Mouse (Mus musculus) T-helper 2 cell (primary cell): Measurements from ENCODE around the gene Maml2.

Experiments used
- in situ Hi-C: fragments of 300-600 bp; cut with MboI, MseI; formaldehyde crosslinking; loops from one replicate; pipeline ENCODE4 v1.15.1; 2025; ENCODE audit warnings: high pct_unique_total_duplicates

Maml2 gene

DNA sequence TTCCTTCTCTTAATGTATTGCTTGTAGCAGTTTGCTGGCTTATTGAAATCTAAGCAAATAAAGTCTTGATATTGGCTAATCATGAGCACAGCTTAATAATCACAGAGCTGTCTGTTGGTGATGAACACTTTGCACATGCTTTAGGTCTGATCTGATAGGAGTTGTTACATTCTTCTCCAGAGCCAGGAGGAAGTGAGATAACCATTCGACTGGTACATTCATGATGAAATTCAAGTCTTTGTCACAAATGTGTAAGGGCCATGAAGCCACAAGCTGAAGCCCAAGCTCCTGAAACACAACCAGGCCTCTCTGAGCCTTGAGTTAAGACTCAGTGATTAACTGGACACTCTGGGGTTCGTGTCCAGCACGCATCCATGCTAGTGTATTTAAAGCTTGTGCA, 225.3 kb downstream of the Maml2 start:
- in situ Hi-C loops: no loop called here

DNA sequence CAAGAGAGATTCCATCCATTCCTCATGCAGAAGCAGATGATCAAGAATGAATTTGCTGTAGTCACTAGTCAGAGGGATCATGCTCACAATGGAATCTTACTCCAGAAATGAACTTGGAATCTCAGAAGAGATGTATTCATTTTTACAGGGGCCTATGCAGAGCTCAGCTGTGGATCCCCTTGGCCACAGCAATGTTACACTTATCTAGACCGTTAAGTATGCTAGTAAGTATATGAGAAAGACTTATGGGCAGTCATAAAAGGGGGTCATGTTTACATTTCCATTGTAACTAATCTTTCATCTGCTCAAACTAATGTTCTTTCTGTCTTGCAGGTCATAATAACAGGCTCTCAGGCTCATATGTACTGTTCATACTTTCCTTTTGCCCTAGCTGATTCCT, 227.3 kb downstream of the Maml2 start:
- in situ Hi-C loops: no loop called here

GRCm38 (mm10) chr9:13525561-13526255, 228.0 kb downstream of the Maml2 start:
- in situ Hi-C loops: no loop called here

DNA sequence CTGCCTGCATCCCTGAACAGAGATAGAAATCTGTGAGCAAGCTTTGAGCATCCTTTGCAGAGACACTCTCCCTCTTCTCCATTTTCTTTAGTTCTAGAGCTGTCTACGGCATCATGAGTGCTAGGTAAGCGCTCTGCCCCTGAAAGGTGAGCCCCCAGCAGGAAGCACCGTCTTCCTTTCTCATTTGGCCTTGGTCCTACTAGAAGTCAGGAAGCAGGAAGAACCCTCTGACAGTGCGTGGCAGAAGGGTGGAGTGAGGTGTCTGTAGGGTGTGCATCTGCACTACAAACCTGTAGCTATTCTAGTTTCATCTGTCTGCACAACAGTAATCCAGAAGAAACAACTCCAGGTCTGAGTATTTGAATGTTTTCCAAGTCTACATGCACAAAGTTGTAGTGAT, 232.8 kb downstream of the Maml2 start:
- in situ Hi-C loops: no loop called here

- in situ Hi-C loops: no loop called here
Measured at GRCm38 (mm10) chr9:13533076-13533707, 235.4 kb downstream of the Maml2 start.

DNA sequence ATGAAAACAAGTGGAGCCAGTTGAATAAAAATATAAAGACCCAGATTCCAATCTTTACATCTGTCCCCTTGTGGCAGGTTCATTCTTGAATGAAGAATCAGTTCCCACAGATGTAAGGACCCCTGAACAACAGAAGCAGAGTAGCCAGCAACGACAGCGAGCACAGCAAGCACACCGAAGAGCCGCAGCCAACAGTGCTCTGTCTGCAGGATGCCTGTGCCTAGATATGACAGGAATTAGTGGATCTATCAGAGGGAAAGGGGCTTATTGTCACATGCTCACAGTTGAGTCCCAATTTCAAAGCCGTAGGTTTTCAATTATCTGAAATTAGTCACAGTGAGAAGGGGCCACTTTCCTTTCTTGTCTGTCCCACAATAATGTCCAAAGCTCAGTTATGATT, 238.0 kb downstream of the Maml2 start:
- in situ Hi-C loops: no loop called here

DNA sequence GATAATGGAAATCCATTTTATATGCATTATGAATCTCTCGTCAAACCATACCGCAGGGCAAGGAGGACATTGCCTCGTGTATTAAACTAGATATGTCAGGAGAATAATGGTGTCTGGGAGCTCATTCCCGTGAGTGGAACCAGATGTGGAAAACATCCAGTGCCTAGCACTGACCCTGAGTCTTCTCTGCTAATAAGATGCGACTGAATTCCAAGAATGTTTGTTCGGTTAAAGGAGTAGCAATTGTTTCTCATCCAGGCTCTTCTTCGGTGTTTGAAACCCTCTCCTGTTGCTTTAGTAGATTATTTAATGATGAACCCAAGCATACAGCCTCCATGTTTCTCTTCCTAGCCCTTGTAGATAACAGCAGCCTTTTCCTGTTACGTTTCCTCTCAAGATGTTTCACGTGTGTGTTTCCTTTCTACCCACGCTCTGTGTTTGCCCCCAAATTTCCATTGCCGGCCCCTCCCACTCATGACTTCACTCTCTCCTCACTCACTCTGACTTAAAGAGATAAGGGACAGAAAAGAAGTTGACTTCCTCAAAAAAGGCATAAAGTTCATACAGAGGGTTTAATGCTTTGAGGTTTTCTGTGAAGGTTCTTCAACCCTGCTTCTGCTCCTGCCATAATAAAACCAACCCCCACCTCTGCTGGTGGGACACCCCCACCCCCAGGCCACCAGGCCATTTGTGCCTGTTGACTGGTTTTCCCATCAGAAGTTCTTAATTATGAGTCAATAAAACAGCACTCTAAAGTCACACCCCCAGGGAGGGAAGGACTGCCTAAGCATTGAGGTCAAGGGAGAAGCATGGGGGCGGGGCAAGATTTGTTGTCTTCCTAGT, 238.9 kb downstream of the Maml2 start:
- in situ Hi-C loops: no loop called here

GRCm38 (mm10) chr9:13538200-13538599, 240.4 kb downstream of the Maml2 start:
- in situ Hi-C loops: no loop called here

DNA sequence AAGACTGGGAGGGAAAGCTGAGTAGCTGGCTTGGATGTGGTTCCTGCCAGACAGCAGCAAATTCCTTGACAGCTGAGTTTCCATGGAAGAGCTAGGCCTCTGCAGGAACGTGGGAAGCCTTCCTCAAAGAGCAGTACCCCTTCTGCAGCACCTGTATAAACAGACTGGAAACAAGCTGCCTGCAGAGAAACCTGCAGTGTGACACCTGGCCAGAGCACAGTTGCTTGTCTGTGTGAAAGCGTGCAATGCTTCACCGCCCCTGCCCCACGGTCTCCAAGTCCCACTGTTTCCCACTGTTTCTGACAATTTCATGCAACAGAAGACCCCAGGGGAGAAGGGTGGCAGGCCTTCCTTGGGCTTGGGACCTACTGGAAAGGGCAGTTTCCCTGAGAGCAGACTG, 241.8 kb downstream of the Maml2 start:
- in situ Hi-C loops: no loop called here

DNA sequence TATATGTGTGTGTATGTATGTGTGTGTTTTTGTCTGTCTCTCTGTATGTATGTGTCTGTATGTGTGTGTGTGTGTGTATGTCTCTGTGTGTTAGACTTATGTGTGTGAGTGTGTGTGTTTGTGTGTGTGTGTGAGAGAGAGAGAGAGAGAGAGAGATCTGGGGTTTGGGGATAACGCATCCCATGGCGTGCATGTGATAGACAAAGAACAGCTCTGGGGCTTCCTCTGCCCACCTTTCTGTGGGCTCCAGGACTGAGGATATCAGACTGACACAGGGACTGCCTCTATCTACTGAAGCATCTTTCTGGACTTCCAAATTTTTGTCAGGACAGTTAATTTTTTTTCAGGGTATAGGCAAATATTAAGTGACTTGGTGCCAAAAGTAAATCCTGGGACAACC, 242.5 kb downstream of the Maml2 start:
- in situ Hi-C loops: no loop called here

GRCm38 (mm10) chr9:13540781-13541180, 243.0 kb downstream of the Maml2 start:
- in situ Hi-C loops: no loop called here

GRCm38 (mm10) chr9:13543167-13543566, 245.4 kb downstream of the Maml2 start:
- in situ Hi-C loops: no loop called here

DNA sequence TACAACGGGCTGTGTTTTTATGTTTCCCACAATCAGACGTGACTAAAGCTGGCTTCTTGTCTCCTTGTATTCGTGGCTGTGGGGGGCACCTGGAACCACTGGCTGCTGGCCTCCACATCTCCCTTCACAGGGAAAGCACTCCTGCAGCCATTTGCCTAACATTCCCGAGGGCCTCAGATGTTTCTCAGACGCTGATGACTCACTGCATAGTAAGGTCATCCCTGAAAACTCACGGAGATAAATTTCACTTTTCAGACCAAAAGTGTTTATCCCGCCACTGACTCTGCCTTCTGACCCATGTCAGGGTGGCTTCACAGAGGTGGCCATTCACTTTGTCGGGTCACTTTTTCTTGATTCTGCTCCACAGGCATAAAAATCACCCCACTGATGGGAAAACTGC, 246.4 kb downstream of the Maml2 start:
- in situ Hi-C loops: no loop called here

- in situ Hi-C loops: no loop called here
Measured at GRCm38 (mm10) chr9:13545726-13546125, 248.0 kb downstream of the Maml2 start.

- in situ Hi-C loops: no loop called here
Measured at GRCm38 (mm10) chr9:13549911-13550310, 252.2 kb downstream of the Maml2 start.

DNA sequence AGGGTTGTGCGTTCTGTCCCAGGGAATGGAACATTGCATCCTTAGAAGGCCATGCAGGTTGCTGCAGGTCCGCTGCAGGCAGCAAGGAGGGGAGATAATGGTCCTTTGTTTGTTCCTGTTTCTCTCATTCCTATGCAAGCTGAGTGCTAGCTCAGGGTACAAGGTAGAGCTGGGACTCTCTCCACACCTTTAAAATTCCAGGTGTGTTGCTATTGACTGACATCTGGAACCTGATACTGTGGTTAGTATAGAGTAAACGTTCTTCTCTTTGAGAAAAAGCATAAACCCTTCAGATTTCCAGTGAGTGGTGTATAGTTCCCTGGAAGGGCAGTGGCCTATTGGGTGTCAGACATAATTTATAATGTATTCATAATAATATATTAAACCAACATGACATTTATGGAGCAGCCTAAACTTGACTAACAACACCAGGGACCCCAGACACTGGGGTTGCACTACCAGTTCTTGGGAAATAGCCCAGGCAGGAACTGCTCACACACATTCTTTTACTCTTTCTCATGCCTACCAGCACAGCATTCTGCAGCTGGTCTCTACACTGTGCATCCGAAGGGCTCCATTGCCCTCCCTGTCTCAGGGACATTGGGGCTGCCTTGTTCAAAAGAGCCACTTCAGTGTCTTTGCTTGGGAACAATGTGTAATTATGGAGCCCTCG, 254.8 kb downstream of the Maml2 start:
- in situ Hi-C loops: no loop called here

DNA sequence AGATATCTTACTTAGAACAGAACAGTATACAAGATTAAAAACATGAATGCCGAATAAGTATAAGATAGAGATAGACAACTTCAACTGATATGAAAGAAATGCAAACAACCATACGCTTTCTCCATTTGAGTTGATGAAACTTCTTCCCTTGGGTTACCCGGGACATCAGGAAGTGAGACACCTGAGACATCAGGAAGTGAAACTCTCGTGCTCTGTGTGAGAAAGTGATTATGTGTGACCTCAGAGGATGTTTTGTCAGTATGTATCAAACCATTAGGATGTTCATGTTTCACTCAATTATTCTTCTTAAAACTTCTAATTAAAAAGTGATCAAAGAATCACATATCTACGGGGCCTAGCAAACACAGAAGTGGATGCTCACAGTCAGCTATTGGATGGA, 257.0 kb downstream of the Maml2 start:
- in situ Hi-C loops: no loop called here

GRCm38 (mm10) chr9:13555973-13556481, 258.3 kb downstream of the Maml2 start:
- in situ Hi-C loops: no loop called here

DNA sequence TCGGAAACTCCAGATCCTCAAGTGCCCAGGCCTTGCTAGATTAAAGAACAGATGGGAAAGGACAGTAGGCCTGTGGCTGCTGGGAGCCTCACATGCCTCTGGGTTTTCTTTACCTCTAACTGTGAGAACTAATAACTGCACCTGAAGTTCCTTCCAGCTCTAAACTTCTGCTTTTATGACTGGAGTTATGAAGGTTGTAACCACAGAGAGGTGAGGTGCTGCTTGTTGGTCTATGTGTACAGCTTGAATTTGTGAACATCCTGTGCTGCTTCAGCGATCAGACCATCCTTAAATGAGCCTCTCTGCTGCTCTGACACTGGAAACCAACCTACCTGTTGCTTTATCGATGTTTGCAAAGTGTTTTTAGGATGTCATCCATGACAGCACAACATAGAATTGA, 258.9 kb downstream of the Maml2 start:
- in situ Hi-C loops: no loop called here

DNA sequence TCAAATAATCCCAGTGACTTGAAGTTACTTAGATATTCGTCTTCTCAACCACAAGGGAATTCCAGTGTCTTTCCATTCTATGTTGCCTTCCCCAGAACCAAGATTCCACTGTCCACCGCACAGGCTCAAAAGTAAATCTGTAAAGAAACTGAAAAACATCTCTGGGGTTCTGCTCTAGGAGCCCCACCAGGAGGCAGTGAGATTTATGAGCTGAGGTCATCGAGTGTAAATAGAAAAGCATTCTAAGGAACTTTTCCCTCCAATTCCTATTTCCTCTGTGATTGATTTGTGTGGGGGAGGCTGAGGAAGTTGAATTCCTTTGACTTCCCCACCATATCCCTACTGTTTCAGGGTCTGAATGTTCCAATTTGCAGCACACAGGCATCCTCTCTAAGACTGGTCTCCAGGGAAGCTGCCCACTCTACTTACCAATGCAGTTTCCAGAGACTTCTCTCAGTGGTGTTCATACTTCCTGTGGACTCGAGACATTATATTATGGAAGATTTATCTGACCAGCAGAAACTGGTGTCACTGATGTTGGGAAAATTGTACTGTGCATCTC, 261.1 kb downstream of the Maml2 start:
- in situ Hi-C loops: no loop called here

GRCm38 (mm10) chr9:13560651-13561050, 262.9 kb downstream of the Maml2 start:
- in situ Hi-C loops: no loop called here

DNA sequence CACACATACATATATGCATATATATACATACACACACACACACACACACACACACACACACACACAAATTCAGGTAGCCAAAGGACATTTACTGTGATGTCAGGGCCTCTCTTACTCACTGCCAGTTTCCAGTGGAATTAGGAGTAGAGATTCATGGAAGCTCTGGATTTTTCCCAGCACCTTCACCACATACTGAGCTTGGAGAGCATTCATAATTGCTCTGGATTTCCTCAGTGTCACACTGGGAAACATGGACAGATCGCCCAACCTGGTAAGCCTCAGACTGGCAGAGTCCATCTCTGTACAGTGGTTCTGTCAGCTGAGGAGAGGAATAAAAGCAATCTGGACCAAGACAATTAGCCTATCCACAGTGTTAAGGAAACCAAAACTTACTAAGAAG, 263.6 kb downstream of the Maml2 start:
- in situ Hi-C loops: no loop called here
